Mouse (Mus musculus): ENCODE data around the gene Myh14. TPM values are rescaled to one million over a fixed set of nuclear protein-coding genes. Genes with fewer than 3 reads are reported as not detected.

The Myh14 gene
- polyA plus RNA-seq, 1 experiment: under 0.01 TPM

GRCm38 (mm10) chr7:44630437-44630836 is 40.2 kb downstream of the Myh14 start:
- H3K9me3 ChIP-seq (ENCODE audit: control insufficient read depth, low read length): no peaks in the 10 kb centered on the region
- H3K27me3 ChIP-seq (ENCODE audit: control insufficient read depth): no peaks in the 10 kb centered on the region
- no peaks in the 10 kb centered on the region for H3K36me3 ChIP-seq (ENCODE audit: control insufficient read depth)
- TF ChIP-seq GATA1 (IDR thresholded peaks at IDR 0.05; ENCODE audit: low read length) (no peak), TAL1 (IDR thresholded peaks at IDR 0.05; ENCODE audit: low read length) (no peak)
- no peak overlapping the region for H3K4me3 ChIP-seq (replicated peaks)
- no peaks in the 10 kb centered on the region for H3K4me1 ChIP-seq (ENCODE audit: control insufficient read depth)

GRCm38 (mm10) chr7:44628402-44629034 is 42.1 kb downstream of the Myh14 start:
- no peak for TF ChIP-seq TAL1 (IDR thresholded peaks at IDR 0.05; ENCODE audit: low read length)
- TF ChIP-seq GATA1 (IDR thresholded peaks at IDR 0.05; ENCODE audit: low read length): no peak
- no peaks in the 10 kb centered on the region for H3K9me3 ChIP-seq (ENCODE audit: control insufficient read depth, low read length)
- no peaks in the 10 kb centered on the region for H3K4me1 ChIP-seq (ENCODE audit: control insufficient read depth)
- no peaks in the 10 kb centered on the region for H3K27me3 ChIP-seq (ENCODE audit: control insufficient read depth)
- H3K36me3 ChIP-seq (ENCODE audit: control insufficient read depth): no peaks in the 10 kb centered on the region
- H3K4me3 ChIP-seq (replicated peaks): no peak overlapping the region

GRCm38 (mm10) chr7:44626966-44627365 is 43.7 kb downstream of the Myh14 start:
- H3K9me3 ChIP-seq (ENCODE audit: control insufficient read depth, low read length): peaks cover 2% of the 10 kb centered on the region; the same call in 1 of the 2 replicates
- H3K36me3 ChIP-seq (ENCODE audit: control insufficient read depth): no peaks in the 10 kb centered on the region
- no peaks in the 10 kb centered on the region for H3K4me1 ChIP-seq (ENCODE audit: control insufficient read depth)
- TF ChIP-seq TAL1 (IDR thresholded peaks at IDR 0.05; ENCODE audit: low read length): no peak
- no peak for TF ChIP-seq GATA1 (IDR thresholded peaks at IDR 0.05; ENCODE audit: low read length)
- no peaks in the 10 kb centered on the region for H3K27me3 ChIP-seq (ENCODE audit: control insufficient read depth)
- H3K4me3 ChIP-seq (replicated peaks): no peak overlapping the region

GRCm38 (mm10) chr7:44626068-44626385 is 44.6 kb downstream of the Myh14 start:
- Histone ChIP-seq H3K4me1 (ENCODE audit: control insufficient read depth) (no peaks in the 10 kb centered on the region), H3K4me3 (replicated peaks) (no peak overlapping the region), H3K27me3 (ENCODE audit: control insufficient read depth) (no peaks in the 10 kb centered on the region)

GRCm38 (mm10) chr7:44625241-44626067 is 45.2 kb downstream of the Myh14 start:
- peaks cover 11% of the 10 kb centered on the region for H3K9me3 ChIP-seq (ENCODE audit: control insufficient read depth, low read length)
- no peaks in the 10 kb centered on the region for H3K36me3 ChIP-seq (ENCODE audit: control insufficient read depth)
- H3K4me3 ChIP-seq (replicated peaks): no peak overlapping the region
- H3K27me3 ChIP-seq (ENCODE audit: control insufficient read depth): no peaks in the 10 kb centered on the region
- TF ChIP-seq GATA1 (IDR thresholded peaks at IDR 0.05; ENCODE audit: low read length) (no peak), TAL1 (IDR thresholded peaks at IDR 0.05; ENCODE audit: low read length) (no peak)
- no peaks in the 10 kb centered on the region for H3K4me1 ChIP-seq (ENCODE audit: control insufficient read depth)

More at GRCm38 (mm10) chr7:44626068-44626385, 44.6 kb downstream of the Myh14 start:
- TF ChIP-seq GATA1 (IDR thresholded peaks at IDR 0.05; ENCODE audit: low read length): no peak
- TF ChIP-seq TAL1 (IDR thresholded peaks at IDR 0.05; ENCODE audit: low read length): no peak
- H3K9me3 ChIP-seq (ENCODE audit: control insufficient read depth, low read length): peaks cover 8% of the 10 kb centered on the region; the same call in 1 of the 2 replicates
- H3K36me3 ChIP-seq (ENCODE audit: control insufficient read depth): no peaks in the 10 kb centered on the region

GRCm38 (mm10) chr7:44624828-44625227 is 45.8 kb downstream of the Myh14 start:
- H3K4me1 ChIP-seq (ENCODE audit: control insufficient read depth): no peaks in the 10 kb centered on the region
- H3K36me3 ChIP-seq (ENCODE audit: control insufficient read depth): no peaks in the 10 kb centered on the region
- TF ChIP-seq TAL1 (IDR thresholded peaks at IDR 0.05; ENCODE audit: low read length) (no peak), GATA1 (IDR thresholded peaks at IDR 0.05; ENCODE audit: low read length) (no peak)

GRCm38 (mm10) chr7:44624543-44624826 is 46.2 kb downstream of the Myh14 start:
- no peaks in the 10 kb centered on the region for H3K4me1 ChIP-seq (ENCODE audit: control insufficient read depth)
- TF ChIP-seq TAL1 (IDR thresholded peaks at IDR 0.05; ENCODE audit: low read length): no peak
- TF ChIP-seq GATA1 (IDR thresholded peaks at IDR 0.05; ENCODE audit: low read length): no peak
- peaks cover 15% of the 10 kb centered on the region for H3K9me3 ChIP-seq (ENCODE audit: control insufficient read depth, low read length)

More at GRCm38 (mm10) chr7:44624828-44625227, 45.8 kb downstream of the Myh14 start:
- Histone ChIP-seq H3K9me3 (ENCODE audit: control insufficient read depth, low read length) (peaks cover 11% of the 10 kb centered on the region), H3K27me3 (ENCODE audit: control insufficient read depth) (no peaks in the 10 kb centered on the region), H3K4me3 (replicated peaks) (no peak overlapping the region)

GRCm38 (mm10) chr7:44623714-44624542 is 46.7 kb downstream of the Myh14 start:
- TF ChIP-seq TAL1 (IDR thresholded peaks at IDR 0.05; ENCODE audit: low read length) (no peak), GATA1 (IDR thresholded peaks at IDR 0.05; ENCODE audit: low read length) (no peak)
- Histone ChIP-seq H3K4me1 (ENCODE audit: control insufficient read depth) (no peaks in the 10 kb centered on the region), H3K27me3 (ENCODE audit: control insufficient read depth) (no peaks in the 10 kb centered on the region), H3K36me3 (ENCODE audit: control insufficient read depth) (no peaks in the 10 kb centered on the region), H3K9me3 (ENCODE audit: control insufficient read depth, low read length) (peaks cover 17% of the 10 kb centered on the region), H3K4me3 (replicated peaks) (no peak overlapping the region)

More at GRCm38 (mm10) chr7:44624543-44624826, 46.2 kb downstream of the Myh14 start:
- Histone ChIP-seq H3K4me3 (replicated peaks) (no peak overlapping the region), H3K36me3 (ENCODE audit: control insufficient read depth) (no peaks in the 10 kb centered on the region), H3K27me3 (ENCODE audit: control insufficient read depth) (no peaks in the 10 kb centered on the region)

- Histone ChIP-seq H3K4me3 (replicated peaks) (no peak overlapping the region), H3K27me3 (ENCODE audit: control insufficient read depth) (peaks cover 19% of the 10 kb centered on the region), H3K36me3 (ENCODE audit: control insufficient read depth) (no peaks in the 10 kb centered on the region), H3K4me1 (ENCODE audit: control insufficient read depth) (no peaks in the 10 kb centered on the region), H3K9me3 (ENCODE audit: control insufficient read depth, low read length) (peaks cover 17% of the 10 kb centered on the region)
- no peak for TF ChIP-seq TAL1 (IDR thresholded peaks at IDR 0.05; ENCODE audit: low read length)
- no peak for TF ChIP-seq GATA1 (IDR thresholded peaks at IDR 0.05; ENCODE audit: low read length)
These were observed 53.6 kb downstream of the Myh14 start for GRCm38 (mm10) chr7:44617059-44617458.
